Mouse (Mus musculus) bone marrow, adult 2 months (tissue): ENCODE results near the gene Olfr533.

Experiments
- CTCF ChIP-seq: fragments of 200-500 bp; IDR thresholded peaks from 2 replicates; pipeline ENCODE4 v1.5.1; 2011; ENCODE audit warnings: low read length, control low read depth; ENCODE audit not compliant: control insufficient read depth, insufficient read depth
- POLR2A ChIP-seq: fragments of 200-500 bp; IDR thresholded peaks from 2 replicates; pipeline ENCODE4 v1.6.1; 2011; ENCODE audit warnings: low read depth, mild to moderate bottlenecking, control low read depth, low read length, borderline replicate concordance; ENCODE audit not compliant: control insufficient read depth

DNA sequence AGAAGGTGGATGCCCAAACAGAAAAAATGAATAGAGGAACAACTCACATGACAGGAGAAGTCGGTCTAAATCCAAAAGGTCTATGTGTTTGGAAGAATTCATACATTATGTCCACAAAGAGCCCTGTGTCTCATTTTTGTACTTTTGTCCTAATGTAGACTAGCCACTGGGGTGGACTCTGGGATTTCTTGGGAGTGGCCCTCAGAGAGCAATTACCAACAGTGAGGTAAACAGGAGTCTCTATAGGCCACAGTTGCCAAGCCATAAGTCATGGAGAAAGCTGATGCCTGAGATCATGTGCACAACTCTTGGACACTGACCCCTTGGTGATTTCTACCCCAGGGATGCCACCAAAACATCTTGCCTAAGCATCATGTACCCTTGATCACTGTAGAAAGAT is 41.6 kb upstream of the Olfr533 start, which contains the start of gene Olfr532:
- TF ChIP-seq CTCF (no peak), POLR2A (no peak)
